Mouse (Mus musculus): ENCODE results near the gene Iqgap1.

Gene Iqgap1

DNA sequence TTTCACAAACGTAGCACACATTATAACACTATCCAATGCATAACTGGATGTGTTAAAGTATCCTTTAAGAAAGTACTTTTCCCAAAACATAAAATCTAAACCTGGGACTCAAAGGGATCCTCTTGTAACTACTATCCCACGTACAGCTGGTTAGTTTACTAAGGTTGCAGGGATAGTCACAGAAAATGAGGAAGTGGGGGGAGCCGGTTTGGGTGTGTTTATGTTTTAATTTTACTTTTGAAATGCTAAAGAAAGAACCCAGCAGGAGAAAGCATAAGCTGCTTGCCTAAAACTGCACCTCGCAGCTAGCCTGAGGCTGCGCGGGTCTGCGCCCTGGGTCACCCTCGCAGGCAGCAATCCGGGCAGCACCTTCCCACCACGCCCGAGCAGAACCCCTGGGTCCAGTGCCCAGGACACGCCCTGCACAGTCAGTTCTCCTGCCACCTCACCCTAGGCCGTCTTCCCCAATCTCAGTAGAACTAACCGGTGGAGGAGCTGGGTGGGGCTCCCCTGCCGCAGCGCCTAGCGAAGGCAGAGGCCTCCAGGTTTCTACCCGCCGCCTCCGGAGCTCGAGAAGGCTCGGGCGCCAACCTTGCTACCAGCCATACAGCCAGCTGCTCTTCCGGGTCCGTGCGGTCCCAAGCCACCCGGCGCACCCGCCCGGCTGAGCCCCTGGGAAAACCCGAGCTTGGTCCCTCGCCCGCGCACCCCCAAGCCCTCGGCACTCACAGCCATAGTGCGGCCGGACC, 23.2 kb downstream of the Iqgap1 start:
- no peak for DNase-seq

DNA sequence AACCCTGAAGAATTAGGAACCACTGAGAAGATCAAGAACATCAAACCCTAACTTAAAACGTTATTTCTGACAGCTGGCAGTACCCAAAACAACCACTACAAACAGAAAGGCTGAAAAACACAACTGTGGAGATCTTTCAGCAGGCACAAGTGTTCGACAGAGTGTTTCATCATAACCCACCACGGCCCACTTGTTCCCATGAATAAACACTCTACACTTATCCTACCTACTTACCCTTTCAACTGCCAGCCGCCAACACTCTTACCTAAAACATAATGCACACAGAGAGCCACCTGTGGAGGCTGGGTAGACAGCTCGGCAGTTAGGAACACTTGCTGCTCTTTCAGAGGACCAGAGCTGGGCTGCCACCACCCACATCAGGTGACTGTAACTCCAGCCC, 26.5 kb downstream of the Iqgap1 start:
- peak; percentile 34 to 53 for DNase-seq

DNA sequence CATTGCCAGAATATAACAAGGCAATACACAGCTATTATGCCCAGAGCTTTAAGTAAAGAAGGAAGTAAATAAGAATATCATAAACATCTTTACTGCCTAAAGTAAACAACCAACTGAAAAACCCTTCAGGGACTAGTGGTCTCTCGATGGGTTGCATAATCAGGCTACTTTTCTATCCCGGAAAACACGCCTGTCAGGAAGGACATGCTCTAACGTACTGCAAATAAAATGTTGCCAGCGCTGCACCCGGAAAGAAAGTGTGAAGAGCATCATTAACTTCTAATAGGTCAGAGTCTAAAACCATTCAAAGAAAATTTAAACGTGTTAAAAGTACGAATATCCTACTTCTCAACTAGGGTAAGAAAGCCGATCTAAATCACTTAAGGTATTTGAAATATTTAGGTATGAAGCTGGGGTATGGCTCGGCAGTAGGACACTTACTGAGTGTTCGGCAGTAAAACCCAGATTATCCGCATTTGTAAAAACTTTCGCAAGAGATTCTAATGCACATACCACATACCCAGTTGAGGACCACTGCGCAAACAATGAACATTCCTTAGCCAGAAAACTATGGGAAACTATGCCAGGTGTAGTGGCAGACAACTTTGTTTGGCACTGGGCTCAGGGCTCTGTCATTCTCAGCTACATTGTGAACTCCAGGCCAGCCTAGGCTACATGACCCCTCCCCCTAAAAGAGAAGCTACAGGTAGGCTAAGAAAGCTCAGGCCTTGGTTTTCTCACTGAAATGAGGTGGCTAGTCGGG, 28.8 kb downstream of the Iqgap1 start:
- DNase-seq, result no peak

DNA sequence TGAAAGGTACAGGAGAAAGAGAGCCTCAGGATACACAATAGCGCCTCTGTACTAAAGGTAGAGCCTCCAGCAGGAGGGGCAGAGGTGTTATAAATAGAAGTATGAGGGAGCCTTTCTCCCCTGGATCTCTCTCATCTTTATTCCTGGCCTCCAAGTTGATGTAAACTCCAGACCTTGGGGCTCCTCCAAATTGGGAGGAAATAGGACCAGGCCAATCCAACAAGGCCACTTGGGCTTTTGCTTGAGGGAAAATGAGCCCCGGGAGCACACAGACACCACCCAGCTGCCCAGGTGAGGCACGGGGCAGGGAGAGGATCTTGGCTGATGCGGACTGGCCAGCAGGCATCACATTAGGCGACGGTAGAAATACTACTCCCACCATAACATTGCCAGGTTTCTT, 29.5 kb downstream of the Iqgap1 start:
- no peak for DNase-seq

DNA sequence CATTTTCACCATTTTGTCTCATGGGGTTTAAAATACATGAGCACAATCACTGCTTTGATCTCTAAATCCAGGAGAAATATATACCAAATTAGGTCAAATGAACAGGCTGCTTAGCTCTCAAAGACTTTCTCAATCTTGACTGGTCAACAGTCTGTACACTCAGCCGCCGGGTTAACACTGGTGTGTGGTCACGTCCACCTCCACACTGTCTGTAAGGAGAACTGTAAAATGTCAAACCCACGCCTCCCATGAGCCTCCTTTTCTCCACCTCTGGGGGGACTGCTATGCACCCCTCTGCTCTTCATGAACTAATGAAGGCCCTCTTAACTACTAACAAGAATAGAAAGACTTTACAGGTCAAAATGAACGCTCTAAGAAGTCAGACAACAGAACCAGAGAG, 36.2 kb downstream of the Iqgap1 start:
- no peak for DNase-seq

DNA sequence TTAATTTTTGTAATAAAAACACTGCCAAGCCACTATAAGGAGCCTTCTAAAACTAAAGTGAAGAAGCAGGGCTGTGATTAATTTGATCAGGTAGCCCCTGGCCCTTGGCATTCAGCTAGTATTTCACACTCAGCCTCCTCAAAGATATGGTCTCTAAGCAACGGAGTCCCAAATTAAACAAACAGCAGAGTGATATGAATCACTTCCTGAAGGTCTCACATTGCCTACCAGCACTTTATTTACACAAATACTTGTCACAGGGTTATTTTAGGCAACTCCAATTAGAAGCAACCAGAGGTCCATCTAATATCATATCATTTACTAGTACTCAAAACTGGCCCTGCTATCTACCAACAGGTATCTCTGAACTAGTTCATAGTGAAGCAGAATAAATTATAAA, 36.7 kb downstream of the Iqgap1 start:
- no peak for DNase-seq

DNA sequence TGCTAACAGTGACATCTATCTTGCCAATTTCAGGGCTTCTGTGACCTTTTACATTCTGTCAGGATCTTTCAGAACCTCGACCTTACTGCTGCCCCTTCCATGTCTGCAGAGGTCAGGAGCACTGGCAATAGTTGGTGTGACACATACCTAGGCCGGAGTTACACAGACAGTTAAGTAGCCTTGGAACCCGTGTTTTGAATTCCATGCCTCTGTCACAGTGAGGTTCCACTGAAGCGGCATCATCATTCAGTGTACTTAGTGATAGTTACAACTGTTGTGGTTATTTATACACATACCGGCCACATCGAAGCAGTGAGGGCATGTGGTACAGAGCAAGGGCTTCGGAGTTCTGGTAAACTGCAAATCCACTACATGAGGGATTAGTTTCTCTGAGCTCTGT, 37.8 kb downstream of the Iqgap1 start:
- no peak for DNase-seq

DNA sequence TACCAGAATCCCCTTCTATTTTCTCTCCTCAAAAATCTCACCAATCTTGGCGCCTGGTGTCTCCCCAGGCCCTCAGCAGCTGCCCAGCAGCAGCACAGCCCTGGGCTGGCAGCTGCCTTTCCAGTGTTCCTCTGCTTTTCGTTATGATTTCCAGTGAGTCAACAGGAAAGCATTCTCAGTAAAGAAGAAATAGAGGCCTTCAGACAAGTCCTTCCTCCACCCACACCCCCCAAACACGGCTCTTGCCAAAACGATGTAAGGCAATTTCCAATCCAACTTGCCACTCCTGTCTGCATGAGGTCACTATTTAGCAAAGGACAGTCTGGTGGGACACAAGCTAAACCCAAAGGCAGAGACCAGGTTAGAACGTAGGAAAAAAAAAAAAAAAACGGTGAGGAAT, 39.0 kb downstream of the Iqgap1 start:
- no peak for DNase-seq

DNA sequence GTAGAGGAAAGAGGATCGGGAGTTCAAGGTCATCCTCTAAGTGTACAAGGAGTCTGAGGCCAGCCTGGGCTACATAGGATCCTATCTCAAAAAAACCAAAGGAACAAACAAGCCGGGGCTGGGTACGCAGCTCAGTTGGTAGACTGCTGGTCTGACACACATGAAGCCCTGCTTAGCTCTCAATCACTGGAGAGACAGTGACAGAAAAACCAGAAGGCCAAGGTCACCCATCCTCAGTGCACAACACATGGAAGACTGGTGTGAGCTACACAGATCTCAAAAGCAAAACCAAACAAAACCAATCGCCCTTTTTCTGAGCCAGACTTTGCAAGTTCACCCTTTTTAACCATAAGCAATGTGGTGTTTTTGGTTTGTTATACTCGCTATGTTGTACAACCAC, 41.9 kb downstream of the Iqgap1 start:
- DNase-seq, result no peak

DNA sequence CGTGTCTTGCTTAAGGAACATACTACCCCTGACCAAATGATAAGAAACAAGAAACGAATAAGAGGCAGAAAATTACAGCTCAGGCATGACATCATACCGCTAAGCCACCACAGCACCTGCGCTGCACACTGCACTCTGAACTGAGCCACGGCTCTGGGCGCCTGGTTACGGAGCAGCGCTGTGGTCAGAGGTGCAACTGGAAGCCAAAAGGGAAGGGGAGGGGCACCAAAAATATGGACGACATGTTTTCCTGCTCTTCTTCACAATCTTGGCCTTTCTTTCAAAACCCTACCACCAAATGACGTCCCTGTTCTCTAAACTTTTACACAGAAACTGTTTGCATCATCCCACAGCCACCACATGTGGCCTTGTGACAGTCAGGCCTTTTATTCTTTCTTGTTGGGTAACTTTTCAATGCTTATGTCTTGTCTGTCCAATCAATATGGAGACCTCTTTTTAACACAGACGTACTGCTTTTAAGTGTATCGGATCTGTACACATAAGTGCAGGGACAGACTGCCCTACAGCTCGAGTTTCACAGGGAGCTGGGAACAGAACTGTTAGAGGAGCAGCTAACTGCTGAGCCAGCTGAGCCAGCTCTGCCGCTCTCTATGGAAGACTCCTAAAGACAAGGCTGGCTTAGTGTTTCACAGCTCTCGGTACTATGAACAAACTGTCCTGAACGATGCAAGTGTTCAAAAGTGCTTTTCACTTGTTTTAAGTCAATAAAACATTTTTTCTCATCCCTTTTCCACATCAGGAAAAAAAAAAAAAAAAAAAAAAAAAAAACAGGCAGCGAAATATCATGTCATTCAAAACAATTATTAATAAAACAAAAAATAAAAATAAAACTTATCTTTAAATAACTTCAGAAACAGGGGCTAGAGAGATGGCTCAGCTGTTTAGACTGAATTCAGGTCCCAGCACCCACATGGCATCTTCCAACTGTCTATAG, 43.3 kb downstream of the Iqgap1 start:
- DNase-seq, result peak; percentile 29 to 53

DNA sequence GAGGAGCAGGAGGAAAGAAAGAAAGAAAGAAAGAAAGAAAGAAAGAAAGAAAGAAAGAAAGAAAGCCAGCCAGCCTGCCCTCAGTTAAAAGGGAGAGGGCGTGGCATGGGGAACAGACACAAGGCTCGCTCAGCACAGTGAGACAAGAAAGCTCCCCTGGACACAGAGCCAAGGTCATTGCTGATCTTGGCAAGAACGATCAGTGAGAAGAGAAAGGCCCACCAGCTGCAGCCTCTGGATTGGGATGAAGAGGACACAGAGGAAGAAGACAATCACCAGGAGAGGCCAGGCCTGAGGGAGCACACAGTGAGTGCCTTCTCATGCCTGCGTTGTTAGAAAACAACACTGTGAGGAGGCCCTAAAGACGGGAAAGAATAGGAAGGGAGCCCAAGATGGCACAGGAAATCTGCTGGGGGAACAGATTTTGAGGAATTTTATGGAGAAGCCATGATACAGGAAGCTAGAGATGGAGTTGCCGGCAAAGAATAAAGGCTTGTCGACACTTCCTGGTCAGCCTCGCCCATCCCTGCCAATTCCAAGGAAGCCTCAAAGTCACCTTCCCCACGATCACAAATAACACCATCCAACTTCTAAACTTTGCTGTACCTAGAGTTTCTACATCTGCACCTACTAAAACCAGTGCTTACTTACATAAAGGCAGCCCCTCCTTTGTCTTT, 44.2 kb downstream of the Iqgap1 start:
- no peak for DNase-seq

DNA sequence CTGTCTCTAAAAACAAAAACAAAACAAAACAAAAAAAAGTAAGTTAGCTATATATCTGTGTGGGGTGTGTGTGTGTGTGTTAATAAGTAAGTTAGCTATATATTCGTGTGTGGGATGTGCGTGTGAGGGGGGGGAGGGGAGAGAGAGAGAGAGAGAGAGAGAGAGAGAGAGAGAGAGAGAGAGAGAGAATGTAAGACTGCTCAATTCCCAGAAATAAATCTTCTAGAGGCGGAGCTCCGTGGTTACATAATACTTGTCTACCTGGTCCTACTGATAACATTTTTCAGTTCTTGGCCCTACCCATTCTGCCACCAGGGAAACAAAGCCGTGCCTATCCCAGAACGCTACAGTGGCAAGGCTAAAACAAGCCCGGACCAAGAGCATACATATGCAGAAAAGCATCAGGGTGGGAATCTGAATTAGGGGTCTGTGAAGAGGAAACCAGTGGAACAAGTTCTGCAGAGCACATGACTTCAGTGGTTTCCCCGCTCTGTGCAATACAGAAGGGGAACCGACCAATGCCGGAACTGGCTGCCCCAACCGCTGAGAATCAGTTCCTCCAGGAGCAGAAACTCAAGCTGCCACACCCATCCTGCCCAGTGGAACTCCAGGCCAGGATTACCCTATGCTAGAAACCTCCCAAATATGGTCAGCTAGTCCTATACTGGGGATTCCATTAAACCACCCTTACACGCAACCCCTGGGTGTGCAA, 46.7 kb downstream of the Iqgap1 start:
- peak; percentile 62 to 73 for DNase-seq

DNA sequence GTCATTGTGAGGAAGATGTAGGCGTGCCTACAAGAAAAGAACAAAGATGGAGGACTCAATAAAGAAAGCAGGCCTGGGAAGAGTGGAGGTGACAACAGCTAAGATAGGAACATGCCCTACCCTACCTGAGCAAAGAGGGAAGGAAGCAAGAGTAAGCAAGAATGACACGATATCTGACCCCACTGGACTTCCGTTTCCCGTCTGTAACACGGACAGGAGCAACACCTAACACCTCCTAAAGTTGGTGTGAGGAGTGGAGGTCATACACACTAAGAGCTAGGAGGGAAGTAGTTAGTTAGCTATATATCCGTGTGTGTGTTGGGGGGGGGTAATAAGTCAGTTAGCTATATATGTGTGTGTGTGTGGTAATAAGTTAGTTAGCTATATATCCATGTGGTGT, 47.4 kb downstream of the Iqgap1 start:
- no peak for DNase-seq

DNA sequence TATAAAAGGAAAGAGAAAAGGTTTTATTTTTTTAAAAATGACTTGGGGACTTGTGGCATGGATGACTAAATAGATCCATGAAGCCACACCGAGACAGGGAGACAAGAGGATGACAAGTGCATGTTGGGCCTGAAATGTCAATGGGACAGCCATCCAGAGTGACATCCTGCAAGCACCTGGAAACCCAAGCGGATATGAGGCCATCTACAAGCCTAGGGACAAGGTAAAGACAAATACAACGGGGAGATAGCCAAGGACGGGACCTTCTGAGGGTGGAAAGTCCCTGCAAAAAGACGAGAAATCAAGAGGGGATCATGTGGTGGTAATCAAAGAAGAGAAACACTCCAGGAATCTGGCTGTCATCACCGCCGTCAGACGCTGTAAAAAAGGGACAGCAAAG, 48.6 kb downstream of the Iqgap1 start:
- DNase-seq, result no peak

DNA sequence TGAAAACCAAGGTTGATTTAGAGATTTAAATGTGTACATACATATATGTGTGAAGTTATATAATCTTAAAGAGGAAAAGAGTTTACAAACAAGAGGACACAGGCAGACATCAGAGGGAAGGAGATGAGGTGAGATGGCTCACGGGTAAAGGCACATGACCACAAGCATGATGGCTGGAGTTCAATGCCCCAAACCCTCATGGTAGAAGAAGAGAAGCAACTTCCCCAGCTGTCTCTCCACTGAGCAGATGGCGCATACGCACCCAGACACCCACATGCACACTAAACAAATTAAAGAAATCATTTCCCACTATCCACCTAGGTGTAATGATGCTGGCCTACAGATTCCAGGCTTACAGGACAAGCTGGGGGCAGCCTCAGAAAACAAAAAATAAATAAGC, 49.7 kb downstream of the Iqgap1 start:
- DNase-seq, result no peak

DNA sequence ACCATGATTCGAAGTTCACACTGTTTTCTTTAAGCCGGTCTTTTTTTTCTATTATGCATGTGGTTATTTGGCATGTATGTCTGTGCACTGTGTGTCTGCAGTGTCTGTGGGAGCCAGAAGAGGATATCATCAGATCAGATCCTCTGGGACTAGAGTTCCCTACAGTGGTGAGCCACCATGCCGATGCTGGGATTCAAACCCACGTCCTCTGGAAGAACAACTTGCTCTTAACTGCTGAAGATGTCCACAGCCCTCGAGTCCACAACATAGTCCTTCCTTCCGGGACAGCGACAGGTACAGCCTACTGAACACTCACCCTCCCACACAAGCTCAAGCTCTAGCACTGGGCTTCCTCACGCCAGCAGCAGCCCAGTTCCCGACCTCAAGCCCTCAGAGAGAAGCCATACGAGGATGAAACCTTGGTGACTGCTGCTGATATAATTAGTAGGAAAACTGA, 50.3 kb downstream of the Iqgap1 start:
- no peak for DNase-seq

DNA sequence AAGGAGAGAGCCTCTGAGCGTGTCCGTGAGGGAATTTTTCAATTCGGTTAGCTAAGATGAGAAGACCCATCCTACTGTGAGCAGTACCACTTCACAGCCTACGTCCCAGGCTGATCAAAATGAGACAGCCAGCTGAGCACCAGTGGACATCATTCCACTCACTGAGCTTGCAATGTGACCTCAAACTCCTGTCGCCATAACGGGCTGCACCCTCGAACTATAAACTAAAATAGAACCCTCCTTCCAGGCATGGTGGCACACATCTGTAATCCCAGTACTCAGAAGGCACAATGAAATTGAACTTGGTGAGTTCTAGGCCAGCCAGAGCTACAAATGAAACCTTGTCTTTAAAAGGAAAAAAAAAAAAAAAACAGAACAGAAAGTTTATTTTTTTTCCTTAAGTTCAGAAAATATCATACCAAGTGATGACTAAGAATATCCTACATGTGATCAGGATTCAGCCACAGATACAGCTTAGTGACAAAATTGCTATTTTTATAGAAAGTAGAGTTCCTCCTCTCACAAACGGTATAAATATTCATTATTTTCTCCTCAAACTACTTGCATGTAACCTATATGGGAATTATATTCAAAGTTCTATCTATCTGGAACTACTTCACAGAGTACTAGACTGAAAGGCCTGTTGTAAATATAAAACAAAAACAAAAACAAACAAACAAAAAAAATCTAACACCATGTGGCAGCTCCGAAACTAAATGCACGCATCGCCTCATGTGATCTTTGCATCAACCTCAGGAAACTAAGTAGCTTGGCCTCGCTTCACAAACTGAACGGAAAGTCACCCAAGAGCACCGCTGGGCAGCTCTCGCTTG, 50.9 kb downstream of the Iqgap1 start:
- DNase-seq, result no peak

DNA sequence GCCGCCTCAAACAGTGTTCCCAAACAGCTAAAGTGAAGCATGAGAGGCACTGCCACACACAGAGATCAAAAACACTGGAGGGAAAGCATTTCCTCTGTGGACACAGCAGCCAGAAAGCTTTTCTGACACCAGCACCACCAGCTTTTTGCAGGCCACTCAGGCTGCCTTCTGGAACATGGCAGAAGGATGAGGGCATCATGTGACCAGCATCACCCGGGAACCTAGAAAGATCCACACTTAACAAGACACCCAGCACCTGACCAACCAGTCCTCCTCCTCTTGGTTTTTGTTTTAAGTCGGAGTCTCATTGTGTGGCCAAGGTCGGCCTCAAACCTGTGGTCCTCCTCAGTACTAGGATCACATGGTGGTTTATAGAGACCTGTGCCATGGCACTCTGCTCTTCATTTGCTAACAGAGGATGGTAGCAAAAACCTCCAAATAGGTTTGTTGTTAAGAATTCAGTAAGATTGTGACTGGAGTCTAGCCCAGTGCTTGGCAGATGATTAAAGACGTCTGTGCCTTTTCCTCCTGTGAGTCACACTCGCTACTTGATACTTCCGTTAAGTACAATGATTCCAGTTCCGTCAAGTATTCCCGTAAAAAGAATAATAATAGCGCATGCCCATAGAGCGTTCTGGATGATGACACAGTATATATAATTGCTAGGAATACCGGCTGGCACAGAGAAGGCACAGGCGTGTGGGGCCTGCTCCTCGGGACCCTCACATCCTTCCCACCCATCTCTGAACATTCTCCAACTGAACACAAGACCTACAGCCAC, 51.8 kb downstream of the Iqgap1 start:
- DNase-seq, result no peak

DNA sequence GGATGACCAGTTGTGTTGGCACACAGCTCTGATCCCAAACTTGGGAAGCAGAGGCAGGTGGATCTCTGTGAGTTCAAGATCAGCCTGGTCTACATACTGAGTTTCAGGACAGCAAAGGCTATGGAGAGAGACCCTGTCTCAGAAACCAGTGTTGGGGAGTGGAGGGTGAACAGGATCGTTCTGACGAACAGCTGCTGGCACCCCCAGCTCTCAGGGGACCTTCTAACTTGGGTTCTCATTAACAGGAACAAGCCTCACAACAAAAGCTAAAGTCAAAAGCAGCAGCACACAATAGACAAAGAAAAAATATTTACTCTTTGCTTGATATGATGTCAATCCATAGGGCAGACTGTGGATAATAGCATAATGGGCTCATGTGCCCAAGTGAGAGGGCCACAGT, 55.3 kb downstream of the Iqgap1 start:
- DNase-seq, result no peak

DNA sequence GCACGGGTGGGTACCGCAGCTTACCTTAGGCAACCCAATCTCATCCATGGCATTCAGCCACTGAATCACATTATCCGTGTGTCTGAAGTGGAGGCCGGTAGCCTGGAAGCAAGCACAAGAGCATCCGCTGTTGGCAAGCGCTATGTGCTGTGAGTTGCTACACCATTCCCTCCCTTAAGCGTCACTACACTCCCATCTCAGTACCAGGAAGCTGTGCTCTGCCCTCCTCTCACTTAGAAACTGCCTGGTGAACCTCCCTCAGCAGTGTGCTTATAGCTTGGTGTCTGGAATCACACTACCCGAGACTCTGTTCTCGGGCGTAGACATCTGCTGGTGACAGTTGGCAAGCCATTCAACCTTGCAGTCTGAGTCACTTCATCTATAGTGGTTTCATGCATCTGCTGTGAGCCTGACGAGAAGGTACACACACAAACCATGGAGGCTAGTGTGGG, 58.9 kb downstream of the Iqgap1 start:
- DNase-seq, result no peak
